Mouse (Mus musculus) midbrain, embryonic 12.5 days (tissue): ENCODE measurements around the gene Olfr157. TPM values are rescaled to one million over a fixed set of nuclear protein-coding genes. Genes with fewer than 3 reads are reported as not detected.
"Not testable (repeated sequence)": the region's sequence is repeated elsewhere in the genome, so short reads cannot be mapped to it uniquely, and the experiment has no call there.

Experiments used
- ATAC-seq: fragments of 200-750 bp; cut with Nextera tagmentation; 2 replicates; pipeline ENCODE4 v1.8.0; 2017; ENCODE audit warnings: low read depth, moderate TSS enrichment, moderate library complexity; ENCODE audit not compliant: low FRiP score
- H3K27ac ChIP-seq: fragments of 300-500 bp; sonication (generic); replicated peaks from 2 replicates; pipeline ENCODE4 v1.5.1; 2016; ENCODE audit warnings: mild to moderate bottlenecking
- H3K27me3 ChIP-seq: fragments of 300-500 bp; sonication (generic); 2 replicates; pipeline ENCODE4 v1.6.1; 2016; ENCODE audit warnings: mild to moderate bottlenecking
- H3K36me3 ChIP-seq: fragments of 300-500 bp; sonication (generic); 2 replicates; pipeline ENCODE4 v1.6.1; 2016
- H3K4me1 ChIP-seq: fragments of 300-500 bp; sonication (generic); 2 replicates; pipeline ENCODE4 v1.6.1; 2016
- H3K4me2 ChIP-seq: fragments of 300-500 bp; sonication (generic); replicated peaks from 2 replicates; pipeline ENCODE4 v1.6.1; 2016; ENCODE audit warnings: mild to moderate bottlenecking, moderate library complexity
- H3K4me3 ChIP-seq: fragments of 300-500 bp; sonication (generic); 2 replicates; pipeline ENCODE4 v1.5.1; 2016; ENCODE audit warnings: mild to moderate bottlenecking
- H3K9ac ChIP-seq: fragments of 300-500 bp; sonication (generic); replicated peaks from 2 replicates; pipeline ENCODE4 v1.6.1; 2016; ENCODE audit warnings: mild to moderate bottlenecking, moderate library complexity
- H3K9me3 ChIP-seq: fragments of 300-500 bp; sonication (generic); 2 replicates; pipeline ENCODE4 v1.6.1; 2016; ENCODE audit warnings: mild to moderate bottlenecking
- WGBS: fragments of 180-500 bp; shearing (Covaris S2); methylation state at CpG from one replicate; pipeline ENCODE4 v1.1.7; 2016; 5-methylcytosine and 5-hydroxymethylcytosine counted together
- polyA plus RNA-seq: library from polyadenylated mRNA; unstranded; fragments of >200 nt; fragmentation: Nextera tagmentation; extraction: Ambion mirVana; gene quantifications from 2 replicates; pipeline ENCODE4 v1.2.1, GENCODE M21; 2016

Olfr157 gene
- polyA plus RNA-seq, 1 experiment from 2014 or later = not detected

- Histone ChIP-seq H3K4me2 (no peak overlapping the region), H3K27me3 (peaks cover 5% of the 10 kb centered on the region; the same call in 1 of the 2 replicates), H3K4me1 (no peaks in the 10 kb centered on the region), H3K36me3 (no peaks in the 10 kb centered on the region), H3K9me3 (no peaks in the 10 kb centered on the region), H3K9ac (no peak overlapping the region), H3K4me3 (no peak overlapping the region), H3K27ac (no peak overlapping the region)
- 79% methylated on average over 10 of the region's 10 CpGs for WGBS
- no peak for ATAC-seq
Measured at GRCm38 (mm10) chr4:43859886-43860285, 19.9 kb upstream of the Olfr157 start.

GRCm38 (mm10) chr4:43854101-43854500 is 14.1 kb upstream of the Olfr157 start:
- no peaks in the 10 kb centered on the region for H3K36me3 ChIP-seq
- no peak overlapping the region for H3K4me2 ChIP-seq
- no peak overlapping the region for H3K9ac ChIP-seq
- H3K27me3 ChIP-seq = no peaks in the 10 kb centered on the region
- ATAC-seq = no peak
- no peak overlapping the region for H3K27ac ChIP-seq
- H3K9me3 ChIP-seq = no peaks in the 10 kb centered on the region
- H3K4me3 ChIP-seq = no peak overlapping the region
- H3K4me1 ChIP-seq = no peaks in the 10 kb centered on the region
- WGBS = 79% methylated on average over 8 of the region's 8 CpGs

GRCm38 (mm10) chr4:43851265-43851664 is 11.3 kb upstream of the Olfr157 start, which contains the start of gene Olfr155:
Olfr155 (plus strand) TSS chr4:43851565.
- no peak within 1 kb of the TSS for H3K4me2 ChIP-seq
- H3K4me3 ChIP-seq = no peak within 1 kb of the TSS
- no peaks in the 10 kb centered on the region for H3K9me3 ChIP-seq
- 88% methylated on average over 6 of the region's 6 CpGs for WGBS
- no peaks in the 10 kb centered on the region for H3K27me3 ChIP-seq
- H3K9ac ChIP-seq = no peak within 1 kb of the TSS
- no peaks in the 10 kb centered on the region for H3K4me1 ChIP-seq
- H3K27ac ChIP-seq = no peak within 1 kb of the TSS
- H3K36me3 ChIP-seq = no peaks in the 10 kb centered on the region
- ATAC-seq = no peak

- no peak for ATAC-seq
- WGBS = 67% methylated on average over 3 of the region's 3 CpGs
- no peak overlapping the region for H3K4me2 ChIP-seq
Measured at GRCm38 (mm10) chr4:43838326-43838725, 1.7 kb downstream of the Olfr157 start.

GRCm38 (mm10) chr4:43834749-43835148 is 5.3 kb downstream of the Olfr157 start:
- 70% methylated on average over 4 of the region's 4 CpGs for WGBS
- Histone ChIP-seq H3K4me2 (no peak overlapping the region), H3K27me3 (no peaks in the 10 kb centered on the region), H3K9me3 (no peaks in the 10 kb centered on the region), H3K36me3 (no peaks in the 10 kb centered on the region), H3K4me1 (no peaks in the 10 kb centered on the region), H3K9ac (no peak overlapping the region), H3K27ac (no peak overlapping the region), H3K4me3 (no peak overlapping the region)
- no peak for ATAC-seq

More at GRCm38 (mm10) chr4:43838326-43838725, 1.7 kb downstream of the Olfr157 start:
- Histone ChIP-seq H3K9ac (no peak overlapping the region), H3K27me3 (no peaks in the 10 kb centered on the region), H3K4me1 (no peaks in the 10 kb centered on the region), H3K4me3 (no peak overlapping the region), H3K27ac (no peak overlapping the region), H3K36me3 (no peaks in the 10 kb centered on the region), H3K9me3 (no peaks in the 10 kb centered on the region)

- Histone ChIP-seq H3K27me3 (no peaks in the 10 kb centered on the region), H3K9ac (no peak overlapping the region), H3K4me1 (no peaks in the 10 kb centered on the region), H3K9me3 (no peaks in the 10 kb centered on the region), H3K4me2 (no peak overlapping the region), H3K36me3 (no peaks in the 10 kb centered on the region), H3K4me3 (no peak overlapping the region), H3K27ac (no peak overlapping the region)
- ATAC-seq = no peak
- WGBS = 59% methylated on average over 5 of the region's 5 CpGs
Measured at GRCm38 (mm10) chr4:43833752-43834151, 6.2 kb downstream of the Olfr157 start.

GRCm38 (mm10) chr4:43832031-43832430 is 8.0 kb downstream of the Olfr157 start:
- ATAC-seq = no peak
- Histone ChIP-seq H3K4me1 (no peaks in the 10 kb centered on the region), H3K9ac (no peak overlapping the region), H3K9me3 (no peaks in the 10 kb centered on the region), H3K27ac (no peak overlapping the region), H3K4me2 (no peak overlapping the region), H3K4me3 (no peak overlapping the region), H3K36me3 (no peaks in the 10 kb centered on the region), H3K27me3 (no peaks in the 10 kb centered on the region)
- 70% methylated on average over 5 of the region's 5 CpGs for WGBS

GRCm38 (mm10) chr4:43828806-43829205 is 11.2 kb downstream of the Olfr157 start:
- Histone ChIP-seq H3K9me3 (no peaks in the 10 kb centered on the region), H3K27ac (no peak overlapping the region), H3K36me3 (no peaks in the 10 kb centered on the region), H3K27me3 (no peaks in the 10 kb centered on the region), H3K4me1 (no peaks in the 10 kb centered on the region), H3K4me3 (no peak overlapping the region), H3K4me2 (no peak overlapping the region), H3K9ac (no peak overlapping the region)
- ATAC-seq = no peak
- WGBS = 94% methylated on average over 4 of the region's 4 CpGs

- H3K36me3 ChIP-seq = no peaks in the 10 kb centered on the region
- no peak within 1 kb of the TSS for H3K4me2 ChIP-seq
- no peak within 1 kb of the TSS for H3K27ac ChIP-seq
- no peaks in the 10 kb centered on the region for H3K4me1 ChIP-seq
- H3K9ac ChIP-seq = no peak within 1 kb of the TSS
- ATAC-seq = no peak
- no peak within 1 kb of the TSS for H3K4me3 ChIP-seq
- H3K9me3 ChIP-seq = no peaks in the 10 kb centered on the region
- H3K27me3 ChIP-seq = no peaks in the 10 kb centered on the region
- WGBS = 9% methylated on average over 7 of the region's 7 CpGs
Measured at GRCm38 (mm10) chr4:43823845-43824337, 16.1 kb downstream of the Olfr157 start, which contains the start of gene Olfr156. Olfr156 (minus strand) TSS chr4:43823895.

GRCm38 (mm10) chr4:43822896-43823550 is 17.0 kb downstream of the Olfr157 start:
- H3K4me2 ChIP-seq = no peak overlapping the region
- H3K36me3 ChIP-seq = no peaks in the 10 kb centered on the region
- H3K9me3 ChIP-seq = no peaks in the 10 kb centered on the region
- H3K27ac ChIP-seq = no peak overlapping the region
- WGBS = 89% methylated on average over 13 of the region's 13 CpGs
- no peaks in the 10 kb centered on the region for H3K4me1 ChIP-seq
- H3K27me3 ChIP-seq = no peaks in the 10 kb centered on the region
- no peak for ATAC-seq
- H3K9ac ChIP-seq = no peak overlapping the region
- no peak overlapping the region for H3K4me3 ChIP-seq

- H3K27ac ChIP-seq = no peak overlapping the region
- ATAC-seq = no peak
- peaks cover 7% of the 10 kb centered on the region; the same call in 1 of the 2 replicates for H3K9me3 ChIP-seq
- no peak overlapping the region for H3K4me3 ChIP-seq
- H3K4me1 ChIP-seq = no peaks in the 10 kb centered on the region
- 80% methylated on average over 7 of the region's 7 CpGs for WGBS
- H3K4me2 ChIP-seq = no peak overlapping the region
- H3K9ac ChIP-seq = no peak overlapping the region
- no peaks in the 10 kb centered on the region for H3K36me3 ChIP-seq
- no peaks in the 10 kb centered on the region for H3K27me3 ChIP-seq
Measured at GRCm38 (mm10) chr4:43798936-43799335, 41.1 kb downstream of the Olfr157 start.

- not testable (repeated sequence) for H3K4me3 ChIP-seq, H3K9me3 ChIP-seq, H3K27me3 ChIP-seq, H3K4me1 ChIP-seq, H3K27ac ChIP-seq, ATAC-seq, H3K36me3 ChIP-seq, H3K4me2 ChIP-seq, H3K9ac ChIP-seq
- 84% methylated on average over 5 of the region's 5 CpGs for WGBS
Measured at GRCm38 (mm10) chr4:43795844-43796243, 44.2 kb downstream of the Olfr157 start.

- no peaks in the 10 kb centered on the region for H3K9me3 ChIP-seq
- no peak overlapping the region for H3K9ac ChIP-seq
- H3K4me3 ChIP-seq = no peak overlapping the region
- no peaks in the 10 kb centered on the region for H3K4me1 ChIP-seq
- no peak for ATAC-seq
- H3K27ac ChIP-seq = no peak overlapping the region
- H3K27me3 ChIP-seq = no peaks in the 10 kb centered on the region
- no peak overlapping the region for H3K4me2 ChIP-seq
- no peaks in the 10 kb centered on the region for H3K36me3 ChIP-seq
- WGBS = 75% methylated on average over 6 of the region's 6 CpGs
Measured at GRCm38 (mm10) chr4:43795296-43795695, 44.7 kb downstream of the Olfr157 start.
